Mouse (Mus musculus): ENCODE data around the gene Oprm1. TPM values are rescaled to one million over a fixed set of nuclear protein-coding genes. Genes with fewer than 3 reads are reported as not detected.

Gene Oprm1
- total and polyA plus RNA-seq, 2 experiments from 2014 or later: not detected

DNA sequence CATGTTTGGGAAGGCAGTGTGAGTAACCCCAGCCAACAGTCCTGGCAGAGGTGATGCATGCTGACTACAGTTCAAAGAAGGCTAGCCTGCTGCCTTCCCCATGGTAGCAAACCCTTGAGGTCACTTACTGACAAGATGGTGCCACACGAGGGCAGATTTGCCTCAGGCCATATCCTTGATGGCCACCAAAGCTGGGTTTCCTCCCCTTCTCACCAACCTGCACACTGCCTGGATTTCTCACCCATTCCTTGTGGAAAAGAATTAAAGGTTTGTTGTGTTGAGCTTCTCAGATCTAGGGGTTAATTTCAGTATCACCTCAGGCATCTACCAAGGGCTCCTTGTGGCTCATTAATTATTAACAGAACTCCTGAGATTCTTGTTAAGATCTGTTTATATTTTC lies 256.9 kb downstream of the Oprm1 start:
- Histone ChIP-seq H3K4me3 (ENCODE audit: low read depth, low read length) (no peak overlapping the region), H3K4me1 (ENCODE audit: control insufficient read depth, insufficient read depth) (no peaks in the 10 kb centered on the region), H3K27ac (ENCODE audit: low read depth) (no peak overlapping the region), H3K27me3 (ENCODE audit: control insufficient read depth, insufficient read depth, low read length) (no peaks in the 10 kb centered on the region), H3K9ac (replicated peaks; ENCODE audit: low read depth, low read length) (no peak overlapping the region), H3K9me3 (replicated peaks; ENCODE audit: control insufficient read depth, low read length) (no peaks in the 10 kb centered on the region), H3K36me3 (replicated peaks; ENCODE audit: control insufficient read depth, insufficient read depth, low read length) (no peaks in the 10 kb centered on the region), H3K4me2 (ENCODE audit: low read depth, low read length) (no peak overlapping the region)
- no peak for TF ChIP-seq EP300 (IDR thresholded peaks at IDR 0.05; ENCODE audit: low read depth)
- no peak for TF ChIP-seq CTCF (IDR thresholded peaks at IDR 0.05; ENCODE audit: low read depth)
- DNase-seq (ENCODE audit: low spot score) (no peak), ATAC-seq (ENCODE audit: insufficient read depth, low read depth) (no peak)
- 29% methylated on average over 1 of the region's 1 CpGs for WGBS

GRCm38 (mm10) chr10:7019781-7020386 lies 261.6 kb downstream of the Oprm1 start:
- ATAC-seq (ENCODE audit: insufficient read depth, low read depth): no peak
- DNase-seq (ENCODE audit: low spot score): no peak
- H3K36me3 ChIP-seq (replicated peaks; ENCODE audit: control insufficient read depth, insufficient read depth, low read length): no peaks in the 10 kb centered on the region
- no peaks in the 10 kb centered on the region for H3K4me1 ChIP-seq (ENCODE audit: control insufficient read depth, insufficient read depth)
- 56% methylated on average over 7 of the region's 7 CpGs for WGBS
- H3K27ac ChIP-seq (ENCODE audit: low read depth): no peak overlapping the region
- no peak overlapping the region for H3K9ac ChIP-seq (replicated peaks; ENCODE audit: low read depth, low read length)
- H3K27me3 ChIP-seq (ENCODE audit: control insufficient read depth, insufficient read depth, low read length): no peaks in the 10 kb centered on the region
- H3K9me3 ChIP-seq (replicated peaks; ENCODE audit: control insufficient read depth, low read length): no peaks in the 10 kb centered on the region
- TF ChIP-seq CTCF (IDR thresholded peaks at IDR 0.05; ENCODE audit: low read depth): no peak
- TF ChIP-seq EP300 (IDR thresholded peaks at IDR 0.05; ENCODE audit: low read depth): no peak
- H3K4me2 ChIP-seq (ENCODE audit: low read depth, low read length): no peak overlapping the region
- H3K4me3 ChIP-seq (ENCODE audit: low read depth, low read length): no peak overlapping the region

DNA sequence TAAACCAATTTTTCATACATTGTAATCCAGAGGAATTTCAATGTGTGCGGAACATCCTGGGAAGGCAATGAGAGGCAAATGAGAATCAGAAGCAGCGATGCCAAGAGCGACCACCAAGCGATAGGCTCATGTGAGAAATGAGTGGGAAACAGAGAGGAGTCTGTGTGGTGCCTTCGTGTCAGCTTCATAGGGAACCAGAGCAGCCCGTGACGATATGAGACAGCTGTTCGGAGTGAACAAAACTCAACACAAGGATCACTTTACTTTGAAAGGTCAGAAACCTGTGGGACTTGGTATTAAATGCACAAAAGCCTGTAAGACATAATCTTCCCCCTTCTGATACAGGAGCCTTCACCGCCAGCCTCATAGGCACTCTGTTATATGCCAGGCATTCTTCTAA lies 262.2 kb downstream of the Oprm1 start:
- Histone ChIP-seq H3K36me3 (replicated peaks; ENCODE audit: control insufficient read depth, insufficient read depth, low read length) (no peaks in the 10 kb centered on the region), H3K4me2 (ENCODE audit: low read depth, low read length) (no peak overlapping the region), H3K9ac (replicated peaks; ENCODE audit: low read depth, low read length) (no peak overlapping the region), H3K27ac (ENCODE audit: low read depth) (no peak overlapping the region), H3K27me3 (ENCODE audit: control insufficient read depth, insufficient read depth, low read length) (no peaks in the 10 kb centered on the region), H3K4me1 (ENCODE audit: control insufficient read depth, insufficient read depth) (no peaks in the 10 kb centered on the region), H3K4me3 (ENCODE audit: low read depth, low read length) (no peak overlapping the region), H3K9me3 (replicated peaks; ENCODE audit: control insufficient read depth, low read length) (no peaks in the 10 kb centered on the region)
- no peak for DNase-seq (ENCODE audit: low spot score)
- ATAC-seq (ENCODE audit: insufficient read depth, low read depth): no peak
- TF ChIP-seq EP300 (IDR thresholded peaks at IDR 0.05; ENCODE audit: low read depth) (no peak), CTCF (IDR thresholded peaks at IDR 0.05; ENCODE audit: low read depth) (no peak)
- 79% methylated on average over 9 of the region's 9 CpGs for WGBS

DNA sequence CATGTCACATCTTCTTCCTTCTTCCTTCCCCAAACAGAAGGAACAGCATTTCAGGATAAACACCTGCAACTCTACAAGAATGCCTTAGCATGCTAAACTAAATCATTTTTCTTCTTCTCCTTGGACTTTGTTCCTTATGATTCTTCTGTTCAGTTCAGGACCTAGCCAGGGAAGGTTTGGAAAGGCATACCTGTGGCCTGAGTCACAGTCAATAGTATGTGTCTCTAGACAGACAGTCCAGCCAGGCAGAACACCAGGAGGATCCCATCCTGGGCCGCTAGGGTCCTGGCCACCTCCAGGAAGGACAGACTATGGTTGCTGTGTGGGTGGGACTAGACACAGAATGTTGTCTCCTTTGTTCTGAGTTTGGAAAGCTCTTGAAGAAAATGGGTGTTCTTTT lies 266.7 kb downstream of the Oprm1 start:
- ATAC-seq (ENCODE audit: insufficient read depth, low read depth) (no peak), DNase-seq (ENCODE audit: low spot score) (no peak)
- H3K4me3 ChIP-seq (ENCODE audit: low read depth, low read length): no peak overlapping the region
- H3K27me3 ChIP-seq (ENCODE audit: control insufficient read depth, insufficient read depth, low read length): no peaks in the 10 kb centered on the region
- no peak overlapping the region for H3K4me2 ChIP-seq (ENCODE audit: low read depth, low read length)
- no peak for TF ChIP-seq EP300 (IDR thresholded peaks at IDR 0.05; ENCODE audit: low read depth)
- TF ChIP-seq CTCF (IDR thresholded peaks at IDR 0.05; ENCODE audit: low read depth): no peak
- no peaks in the 10 kb centered on the region for H3K36me3 ChIP-seq (replicated peaks; ENCODE audit: control insufficient read depth, insufficient read depth, low read length)
- no peaks in the 10 kb centered on the region for H3K9me3 ChIP-seq (replicated peaks; ENCODE audit: control insufficient read depth, low read length)
- no peak overlapping the region for H3K9ac ChIP-seq (replicated peaks; ENCODE audit: low read depth, low read length)
- no peak overlapping the region for H3K27ac ChIP-seq (ENCODE audit: low read depth)
- H3K4me1 ChIP-seq (ENCODE audit: control insufficient read depth, insufficient read depth): no peaks in the 10 kb centered on the region
- WGBS: 62% methylated on average over 1 of the region's 1 CpGs

GRCm38 (mm10) chr10:7033459-7033858 lies 275.2 kb downstream of the Oprm1 start:
- Histone ChIP-seq H3K9ac (replicated peaks; ENCODE audit: low read depth, low read length) (no peak overlapping the region), H3K4me3 (ENCODE audit: low read depth, low read length) (no peak overlapping the region), H3K27ac (ENCODE audit: low read depth) (no peak overlapping the region), H3K4me2 (ENCODE audit: low read depth, low read length) (no peak overlapping the region), H3K36me3 (replicated peaks; ENCODE audit: control insufficient read depth, insufficient read depth, low read length) (no peaks in the 10 kb centered on the region), H3K4me1 (ENCODE audit: control insufficient read depth, insufficient read depth) (no peaks in the 10 kb centered on the region), H3K9me3 (replicated peaks; ENCODE audit: control insufficient read depth, low read length) (no peaks in the 10 kb centered on the region), H3K27me3 (ENCODE audit: control insufficient read depth, insufficient read depth, low read length) (no peaks in the 10 kb centered on the region)
- DNase-seq (ENCODE audit: low spot score) (no peak), ATAC-seq (ENCODE audit: insufficient read depth, low read depth) (no peak)
- 79% methylated on average over 2 of the region's 2 CpGs for WGBS
- TF ChIP-seq CTCF (IDR thresholded peaks at IDR 0.05; ENCODE audit: low read depth) (no peak), EP300 (IDR thresholded peaks at IDR 0.05; ENCODE audit: low read depth) (no peak)

- Histone ChIP-seq H3K4me2 (ENCODE audit: low read depth, low read length) (no peak overlapping the region), H3K36me3 (replicated peaks; ENCODE audit: control insufficient read depth, insufficient read depth, low read length) (no peaks in the 10 kb centered on the region), H3K4me1 (ENCODE audit: control insufficient read depth, insufficient read depth) (no peaks in the 10 kb centered on the region), H3K9ac (replicated peaks; ENCODE audit: low read depth, low read length) (no peak overlapping the region), H3K4me3 (ENCODE audit: low read depth, low read length) (no peak overlapping the region), H3K9me3 (replicated peaks; ENCODE audit: control insufficient read depth, low read length) (no peaks in the 10 kb centered on the region), H3K27ac (ENCODE audit: low read depth) (no peak overlapping the region), H3K27me3 (ENCODE audit: control insufficient read depth, insufficient read depth, low read length) (no peaks in the 10 kb centered on the region)
- TF ChIP-seq EP300 (IDR thresholded peaks at IDR 0.05; ENCODE audit: low read depth) (no peak), CTCF (IDR thresholded peaks at IDR 0.05; ENCODE audit: low read depth) (no peak)
- no peak for DNase-seq (ENCODE audit: low spot score)
- ATAC-seq (ENCODE audit: insufficient read depth, low read depth): no peak
- 71% methylated on average over 12 of the region's 12 CpGs for WGBS
Measured at GRCm38 (mm10) chr10:7035547-7035946, 277.2 kb downstream of the Oprm1 start.

Measured in heart, postnatal 0 days (tissue).